Mouse (Mus musculus): ENCODE data around the gene Rnf148. TPM values are rescaled to one million over a fixed set of nuclear protein-coding genes. Genes with fewer than 3 reads are reported as not detected.

Gene Rnf148
- polyA plus RNA-seq, 1 experiment from 2014 or later: not detected

DNA sequence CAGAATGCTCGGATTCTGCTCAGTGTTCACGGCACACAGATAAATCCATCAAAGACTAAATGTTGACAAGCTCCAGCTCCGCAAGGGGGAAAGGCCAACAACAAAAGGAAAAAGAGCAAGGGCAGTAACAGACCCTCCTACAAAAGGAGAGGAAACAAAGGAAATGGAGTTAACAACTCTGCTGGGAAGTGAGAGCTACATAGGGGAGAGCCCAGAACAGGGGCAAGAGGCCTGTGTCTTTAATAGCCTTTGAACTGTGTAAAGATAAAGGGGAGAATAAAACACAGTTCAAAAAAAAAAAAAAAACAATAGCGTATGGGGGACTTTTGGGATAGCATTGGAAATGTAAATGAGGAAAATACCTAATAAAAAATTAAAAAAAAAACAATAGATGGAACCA is 24.5 kb downstream of the Rnf148 start:
- H3K36me3 ChIP-seq (ENCODE audit: control insufficient read depth, insufficient read depth): no peaks in the 10 kb centered on the region
- H3K4me2 ChIP-seq (ENCODE audit: low read depth, low read length): no peak overlapping the region
- no peaks in the 10 kb centered on the region for H3K27me3 ChIP-seq (ENCODE audit: control insufficient read depth, insufficient read depth, low read length)
- no peak for ATAC-seq (replicated peaks; ENCODE audit: extremely low read depth, insufficient read depth, low FRiP score)
- H3K4me1 ChIP-seq (ENCODE audit: control insufficient read depth, insufficient read depth, low read length): peaks cover 3% of the 10 kb centered on the region; the same call in 1 of the 2 replicates
- no peak overlapping the region for H3K4me3 ChIP-seq (ENCODE audit: low read length)
- no peaks in the 10 kb centered on the region for H3K9me3 ChIP-seq (replicated peaks; ENCODE audit: control insufficient read depth, low read length)
- no peak overlapping the region for H3K9ac ChIP-seq (ENCODE audit: low read length)
- WGBS: 20% methylated on average over 4 of the region's 4 CpGs
- H3K27ac ChIP-seq (ENCODE audit: low read length): no peak overlapping the region

Other genes with a start within 250 kb of the Rnf148 start
- gene Rnf133, start 4.8 kb downstream of the Rnf148 start, polyA plus RNA-seq (2015; fragmentation: Nextera tagmentation; extraction: Ambion mirVana): not detected in 2 replicates
- 1.1 and 1.3 TPM in 2 replicates for gene Cadps2, start 184.3 kb upstream of the Rnf148 start, polyA plus RNA-seq (2015; fragmentation: Nextera tagmentation; extraction: Ambion mirVana)